Mouse (Mus musculus): ENCODE measurements around the gene Ndufs1. TPM values are rescaled to one million over a fixed set of nuclear protein-coding genes. Genes with fewer than 3 reads are reported as not detected.

Ndufs1 gene
- total RNA-seq, 2 experiments from 2014 or later: 150 to 159 TPM

Small RNA genes within 50 kb of the gene (microRNA-seq; reads per million reads assigned to microRNA genes)
- gene Gm24557 (0 reads per million in 2 experiments), gene Gm27512 (0 reads per million in 2 experiments)

Other genes starting within 250 kb of the Ndufs1 start
- 10 to 100 TPM; 28.6 to 28.7 TPM for gene Ino80d, start 62.2 kb downstream of the Ndufs1 start, total RNA-seq (2021)
- gene Eef1b2, start within 50 bp of the Ndufs1 start, total RNA-seq (2021): 100 to 1,000 TPM; 349 to 361 TPM
- gene Gpr1, start 37.7 kb upstream of the Ndufs1 start, total RNA-seq (2021): under 1 TPM; 0.53 to 0.73 TPM
- gene Zdbf2, start 96.4 kb upstream of the Ndufs1 start, total RNA-seq (2021): 10 to 100 TPM; 12.9 to 23.3 TPM

All from left cerebral cortex, adult 18-20 months (tissue).